Mouse (Mus musculus) bone marrow, adult 2 months (tissue): ENCODE measurements around the gene Slc11a2.

Experiments used
- CTCF ChIP-seq: fragments of 200-500 bp; IDR thresholded peaks from 2 replicates; pipeline ENCODE4 v1.5.1; 2011; ENCODE audit warnings: low read length, control low read depth; ENCODE audit not compliant: control insufficient read depth, insufficient read depth
- POLR2A ChIP-seq: fragments of 200-500 bp; IDR thresholded peaks from 2 replicates; pipeline ENCODE4 v1.6.1; 2011; ENCODE audit warnings: low read depth, mild to moderate bottlenecking, control low read depth, low read length, borderline replicate concordance; ENCODE audit not compliant: control insufficient read depth

DNA sequence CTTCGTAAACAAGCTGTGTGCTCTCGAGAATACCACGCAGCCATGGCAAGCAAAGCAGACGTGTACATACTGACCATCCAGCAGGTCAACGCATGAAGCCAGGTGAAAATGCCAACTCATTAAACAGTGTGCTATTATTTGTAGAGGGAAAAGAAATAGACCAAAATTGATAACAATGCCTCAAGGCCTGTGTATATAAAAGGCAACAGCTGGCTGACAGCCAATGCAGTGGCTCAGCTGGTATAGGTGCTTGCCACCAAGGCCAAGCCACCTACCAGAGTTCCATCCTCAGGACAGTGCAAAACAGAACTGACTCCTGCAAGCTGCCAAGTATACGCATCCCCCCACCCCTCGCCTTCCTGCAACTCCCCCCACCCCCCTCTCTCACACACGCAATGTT lies 9.2 kb downstream of the Slc11a2 start:
- no peak for TF ChIP-seq CTCF
- no peak for TF ChIP-seq POLR2A
